Mouse (Mus musculus) liver, adult 2 months (tissue): ENCODE measurements around the gene Maml3. TPM values are rescaled to one million over a fixed set of nuclear protein-coding genes. Genes with fewer than 3 reads are reported as not detected.

Source experiments
- DNase-seq: peaks from one replicate; pipeline ENCODE4 v3.0.0-alpha.2; 2011; ENCODE audit warnings: low read depth, low spot score; ENCODE audit errors: extremely low read depth
- H3K27ac ChIP-seq: fragments of 200-500 bp; replicated peaks from 2 replicates; pipeline ENCODE4 v1.5.1; 2012; ENCODE audit warnings: low read depth, mild to moderate bottlenecking, control low read depth, inconsistent platforms, low read length; ENCODE audit not compliant: insufficient read depth
- H3K27me3 ChIP-seq: fragments of 200-500 bp; 2 replicates; pipeline ENCODE4 v1.6.1; 2012; ENCODE audit warnings: mild to moderate bottlenecking, moderate library complexity, low read length, inconsistent platforms; ENCODE audit not compliant: control insufficient read depth, insufficient read depth
- H3K36me3 ChIP-seq: fragments of 200-500 bp; 2 replicates; pipeline ENCODE4 v1.6.1; 2012; ENCODE audit warnings: low read length, inconsistent platforms; ENCODE audit not compliant: control insufficient read depth, insufficient read depth
- H3K4me1 ChIP-seq: fragments of 200-500 bp; 2 replicates; pipeline ENCODE4 v1.6.1; 2011; ENCODE audit warnings: low read length; ENCODE audit not compliant: control insufficient read depth, insufficient read depth
- H3K4me3 ChIP-seq: fragments of 200-500 bp; 2 replicates; pipeline ENCODE4 v1.5.1; 2011; ENCODE audit warnings: low read depth, mild to moderate bottlenecking, control low read depth, low read length, moderate library complexity; ENCODE audit not compliant: insufficient read depth
- H3K79me2 ChIP-seq: fragments of 200-500 bp; 2 replicates; pipeline ENCODE4 v1.6.1; 2012; ENCODE audit warnings: inconsistent platforms, mild to moderate bottlenecking, low read length, moderate library complexity; ENCODE audit not compliant: control insufficient read depth, insufficient read depth
- H3K9ac ChIP-seq: fragments of 200-500 bp; 2 replicates; pipeline ENCODE4 v1.6.1; 2012; ENCODE audit warnings: low read depth, mild to moderate bottlenecking, control low read depth, inconsistent platforms, low read length
- CTCF ChIP-seq: fragments of 200-500 bp; IDR thresholded peaks from 2 replicates; pipeline ENCODE4 v1.5.1; 2011; ENCODE audit warnings: low read depth, low read length, control low read depth
- POLR2A ChIP-seq: fragments of 200-500 bp; IDR thresholded peaks from 2 replicates; pipeline ENCODE4 v1.6.1; 2011; ENCODE audit warnings: low read length, control low read depth; ENCODE audit not compliant: insufficient read depth; ENCODE audit errors: extremely low read depth
- WGBS: fragments of 180-500 bp; shearing (Covaris S2); methylation state at CpG from one replicate; pipeline ENCODE4 v1.1.7; 2018; 5-methylcytosine and 5-hydroxymethylcytosine counted together
- polyA plus RNA-seq: library from polyadenylated mRNA; depleted of rRNA; stranded (reverse); fragments of >200 nt; gene quantifications from 2 replicates; pipeline ENCODE4 v1.2.3, GENCODE M21; 2012
- total RNA-seq: library from RNA; depleted of rRNA; stranded (reverse); fragments of >200 nt; gene quantifications from 2 replicates; pipeline ENCODE4 v1.2.3, GENCODE M21; 2014

The Maml3 gene
- total and polyA plus RNA-seq, 2 experiments: 0.64 to 0.92 TPM

GRCm38 (mm10) chr3:51693196-51693595 lies 411.7 kb downstream of the Maml3 start:
- Histone ChIP-seq H3K9ac (no peak overlapping the region), H3K36me3 (no peaks in the 10 kb centered on the region), H3K4me1 (no peaks in the 10 kb centered on the region), H3K4me3 (no peak overlapping the region), H3K27me3 (no peaks in the 10 kb centered on the region), H3K27ac (no peak overlapping the region), H3K79me2 (no peaks in the 10 kb centered on the region)
- TF ChIP-seq CTCF: no peak
- no peak for TF ChIP-seq POLR2A
- 95% methylated on average over 10 of the region's 10 CpGs for WGBS
- no peak for DNase-seq

- no peak overlapping the region for H3K9ac ChIP-seq
- no peak overlapping the region for H3K4me3 ChIP-seq
- H3K27ac ChIP-seq: no peak overlapping the region
- no peak for DNase-seq
- no peaks in the 10 kb centered on the region for H3K4me1 ChIP-seq
- WGBS: 71% methylated on average over 8 of the region's 8 CpGs
- no peaks in the 10 kb centered on the region for H3K36me3 ChIP-seq
- H3K79me2 ChIP-seq: no peaks in the 10 kb centered on the region
- TF ChIP-seq CTCF: no peak
- TF ChIP-seq POLR2A: no peak
- no peaks in the 10 kb centered on the region for H3K27me3 ChIP-seq
Observed at GRCm38 (mm10) chr3:51688725-51689124, 416.2 kb downstream of the Maml3 start.

- Histone ChIP-seq H3K4me1 (no peaks in the 10 kb centered on the region), H3K36me3 (no peaks in the 10 kb centered on the region), H3K4me3 (no peak overlapping the region), H3K27ac (no peak overlapping the region), H3K27me3 (no peaks in the 10 kb centered on the region), H3K79me2 (no peaks in the 10 kb centered on the region), H3K9ac (no peak overlapping the region)
- WGBS: 88% methylated on average over 6 of the region's 6 CpGs
- DNase-seq: no peak
- TF ChIP-seq POLR2A (no peak), CTCF (no peak)
Observed at GRCm38 (mm10) chr3:51686791-51687190, 418.1 kb downstream of the Maml3 start.

- no peaks in the 10 kb centered on the region for H3K79me2 ChIP-seq
- H3K36me3 ChIP-seq: no peaks in the 10 kb centered on the region
- no peak overlapping the region for H3K27ac ChIP-seq
- H3K9ac ChIP-seq: no peak overlapping the region
- no peak for DNase-seq
- TF ChIP-seq CTCF: no peak
- TF ChIP-seq POLR2A: no peak
- H3K27me3 ChIP-seq: no peaks in the 10 kb centered on the region
- H3K4me3 ChIP-seq: no peak overlapping the region
- no peaks in the 10 kb centered on the region for H3K4me1 ChIP-seq
- WGBS: 91% methylated on average over 6 of the region's 6 CpGs
Observed at GRCm38 (mm10) chr3:51686316-51686715, 418.6 kb downstream of the Maml3 start.

- no peak for DNase-seq
- TF ChIP-seq POLR2A (no peak), CTCF (no peak)
- WGBS: 87% methylated on average over 6 of the region's 6 CpGs
Observed at GRCm38 (mm10) chr3:51685539-51685938, 419.3 kb downstream of the Maml3 start.

GRCm38 (mm10) chr3:51674963-51675362 lies 429.9 kb downstream of the Maml3 start:
- no peaks in the 10 kb centered on the region for H3K79me2 ChIP-seq
- DNase-seq: no peak
- no peak for TF ChIP-seq CTCF
- no peak for TF ChIP-seq POLR2A
- H3K27ac ChIP-seq: no peak overlapping the region
- H3K27me3 ChIP-seq: no peaks in the 10 kb centered on the region
- no peaks in the 10 kb centered on the region for H3K4me1 ChIP-seq
- H3K36me3 ChIP-seq: no peaks in the 10 kb centered on the region
- no peak overlapping the region for H3K9ac ChIP-seq
- WGBS: 83% methylated on average over 3 of the region's 3 CpGs
- no peak overlapping the region for H3K4me3 ChIP-seq

More at GRCm38 (mm10) chr3:51685539-51685938, 419.3 kb downstream of the Maml3 start:
- Histone ChIP-seq H3K36me3 (no peaks in the 10 kb centered on the region), H3K4me1 (no peaks in the 10 kb centered on the region), H3K9ac (no peak overlapping the region), H3K79me2 (no peaks in the 10 kb centered on the region), H3K27me3 (no peaks in the 10 kb centered on the region), H3K27ac (no peak overlapping the region), H3K4me3 (no peak overlapping the region)
